Mouse (Mus musculus) frontal cortex, adult (tissue): ENCODE measurements around the gene C7.
"Not testable (repeated sequence)": the region's sequence is repeated elsewhere in the genome, so short reads cannot be mapped to it uniquely, and the experiment has no call there.

Experiments used
- ATAC-seq: cut with Nextera tagmentation; 2 replicates; pipeline ENCODE4 v1.9.2; 2017; ENCODE audit warnings: mild to moderate bottlenecking, moderate library complexity, mixed read lengths; ENCODE audit not compliant: low TSS enrichment

The C7 gene

GRCm38 (mm10) chr15:5063635-5064034, at the start of gene C7:
C7 (minus strand) TSS chr15:5063740.
- ATAC-seq = no peak

- ATAC-seq = no peak
Measured at GRCm38 (mm10) chr15:5112651-5113050, 49.1 kb upstream of the C7 start.

GRCm38 (mm10) chr15:5108655-5109040, 45.1 kb upstream of the C7 start:
- ATAC-seq = no peak

- ATAC-seq = 0 out of 2 replicates have a peak, but pooled peaks have one; percentile 34
Measured at GRCm38 (mm10) chr15:5107686-5108654, 44.4 kb upstream of the C7 start, which contains the start of gene Card6. Card6 (minus strand) TSS chr15:5108539.

GRCm38 (mm10) chr15:5106293-5106692, 42.8 kb upstream of the C7 start:
- ATAC-seq = peak; percentile 50; the same call in 1 of the 2 replicates

- ATAC-seq = no peak
Measured at GRCm38 (mm10) chr15:5105891-5106290, 42.4 kb upstream of the C7 start.

- ATAC-seq = no peak
Measured at GRCm38 (mm10) chr15:5102312-5102711, 38.8 kb upstream of the C7 start.

- no peak for ATAC-seq
Measured at GRCm38 (mm10) chr15:5097376-5097775, 33.8 kb upstream of the C7 start.

- ATAC-seq = no peak
Measured at GRCm38 (mm10) chr15:5095534-5096301, 32.2 kb upstream of the C7 start.

GRCm38 (mm10) chr15:5090131-5090530, 26.6 kb upstream of the C7 start:
- ATAC-seq = no peak

GRCm38 (mm10) chr15:5088850-5089608, 25.5 kb upstream of the C7 start:
- no peak for ATAC-seq

GRCm38 (mm10) chr15:5086162-5086561, 22.6 kb upstream of the C7 start:
- peak; percentile 82 for ATAC-seq

- ATAC-seq = peak; percentile 38; the same call in 1 of the 2 replicates
Measured at GRCm38 (mm10) chr15:5081235-5081634, 17.7 kb upstream of the C7 start.

GRCm38 (mm10) chr15:5068801-5069518, 5.4 kb upstream of the C7 start:
- ATAC-seq = peak; percentile 99

- ATAC-seq = peak; percentile 100
Measured at GRCm38 (mm10) chr15:5045560-5046284, 17.8 kb downstream of the C7 start.

- no peak for ATAC-seq
Measured at GRCm38 (mm10) chr15:5029256-5029655, 34.3 kb downstream of the C7 start.

GRCm38 (mm10) chr15:5023479-5024265, 39.9 kb downstream of the C7 start:
- ATAC-seq = not testable (repeated sequence)

- ATAC-seq = no peak
Measured at GRCm38 (mm10) chr15:5009644-5010107, 53.9 kb downstream of the C7 start.

GRCm38 (mm10) chr15:5003503-5004196, 59.9 kb downstream of the C7 start:
- ATAC-seq = peak; percentile 87
